Mouse (Mus musculus) midbrain, embryonic 15.5 days (tissue): ENCODE measurements around the gene Cirbp. TPM values are rescaled to one million over a fixed set of nuclear protein-coding genes. Genes with fewer than 3 reads are reported as not detected.

ENCODE experiments used
- ATAC-seq: fragments of 200-750 bp; cut with Nextera tagmentation; replicated peaks from 2 replicates; pipeline ENCODE4 v1.8.0; 2017; ENCODE audit warnings: moderate TSS enrichment
- H3K27ac ChIP-seq: fragments of 300-500 bp; sonication (generic); 2 replicates; pipeline ENCODE4 v1.5.1; 2015; ENCODE audit warnings: mild to moderate bottlenecking, inconsistent platforms
- H3K27me3 ChIP-seq: fragments of 300-500 bp; sonication (generic); replicated peaks from 2 replicates; pipeline ENCODE4 v1.6.1; 2015; ENCODE audit warnings: inconsistent platforms
- H3K36me3 ChIP-seq: fragments of 300-500 bp; sonication (generic); replicated peaks from 2 replicates; pipeline ENCODE4 v1.6.1; 2015; ENCODE audit warnings: inconsistent platforms
- H3K4me1 ChIP-seq: fragments of 300-500 bp; sonication (generic); 2 replicates; pipeline ENCODE4 v1.6.1; 2015; ENCODE audit warnings: inconsistent platforms
- H3K4me2 ChIP-seq: fragments of 300-500 bp; sonication (generic); 2 replicates; pipeline ENCODE4 v1.6.1; 2015; ENCODE audit warnings: inconsistent platforms, mild to moderate bottlenecking, moderate library complexity
- H3K4me3 ChIP-seq: fragments of 300-500 bp; sonication (generic); 2 replicates; pipeline ENCODE4 v1.5.1; 2015; ENCODE audit warnings: mild to moderate bottlenecking, inconsistent platforms
- H3K9ac ChIP-seq: fragments of 300-500 bp; sonication (generic); 2 replicates; pipeline ENCODE4 v1.6.1; 2015; ENCODE audit warnings: mild to moderate bottlenecking, inconsistent platforms
- H3K9me3 ChIP-seq: fragments of 300-500 bp; sonication (generic); 2 replicates; pipeline ENCODE4 v1.6.1; 2016; ENCODE audit warnings: inconsistent platforms
- WGBS: fragments of 180-500 bp; shearing (Covaris S2); methylation state at CpG from one replicate; pipeline ENCODE4 v1.1.7; 2015; ENCODE audit warnings: mixed read lengths; 5-methylcytosine and 5-hydroxymethylcytosine counted together
- polyA plus RNA-seq: library from polyadenylated mRNA; unstranded; fragments of >200 nt; fragmentation: Nextera tagmentation; extraction: Ambion mirVana; gene quantifications from 2 replicates; pipeline ENCODE4 v1.2.1, GENCODE M21; 2015

Cirbp gene
- 364 and 392 TPM in 2 replicates for polyA plus RNA-seq

- peak within 1 kb of the TSS; percentile 94 for H3K4me2 ChIP-seq
- no peaks in the 10 kb centered on the region for H3K9me3 ChIP-seq
- H3K9ac ChIP-seq, result peak within 1 kb of the TSS; percentile 71
- H3K4me1 ChIP-seq, result peaks cover 66% of the 10 kb centered on the region
- peaks cover 9% of the 10 kb centered on the region for H3K36me3 ChIP-seq
- 11% methylated on average over 20 of the region's 20 CpGs for WGBS
- peak within 1 kb of the TSS; percentile 100 for H3K27ac ChIP-seq
- H3K27me3 ChIP-seq, result no peaks in the 10 kb centered on the region
- ATAC-seq, result no peak
- H3K4me3 ChIP-seq, result peak within 1 kb of the TSS; percentile 94
Measured at GRCm38 (mm10) chr10:80165392-80166128, at the start of gene Cirbp. TSS of gene Cirbp (plus strand) at chr10:80165985.

- peaks cover 43% of the 10 kb centered on the region for H3K4me1 ChIP-seq
- peak overlapping the region; percentile 86 for H3K4me3 ChIP-seq
- no peaks in the 10 kb centered on the region for H3K9me3 ChIP-seq
- H3K4me2 ChIP-seq, result peak overlapping the region; percentile 92
- H3K27ac ChIP-seq, result no peak overlapping the region
- no peak for ATAC-seq
- H3K36me3 ChIP-seq, result no peaks in the 10 kb centered on the region
- H3K9ac ChIP-seq, result peak overlapping the region; percentile 82
- under 1% methylated on average over 27 of the region's 27 CpGs for WGBS
- H3K27me3 ChIP-seq, result no peaks in the 10 kb centered on the region
Measured at GRCm38 (mm10) chr10:80116563-80116926, 49.2 kb upstream of the Cirbp start.

- H3K4me1 ChIP-seq, result peaks cover 43% of the 10 kb centered on the region
- peak overlapping the region; percentile 82 for H3K9ac ChIP-seq
- 6% methylated on average over 30 of the region's 30 CpGs for WGBS
- H3K4me2 ChIP-seq, result peak overlapping the region; percentile 92
- no peaks in the 10 kb centered on the region for H3K27me3 ChIP-seq
- H3K9me3 ChIP-seq, result no peaks in the 10 kb centered on the region
- peak overlapping the region; percentile 13; the same call in 1 of the 2 replicates for H3K27ac ChIP-seq
- H3K36me3 ChIP-seq, result 0 out of 2 replicates have a peak, but pooled peaks cover 6% of the 10 kb centered on the region
- peak overlapping the region; percentile 86 for H3K4me3 ChIP-seq
- ATAC-seq, result no peak
Measured at GRCm38 (mm10) chr10:80116927-80117691, 48.7 kb upstream of the Cirbp start.

GRCm38 (mm10) chr10:80117736-80118135, 48.0 kb upstream of the Cirbp start:
- H3K27ac ChIP-seq, result no peak overlapping the region; the same call in 1 of the 2 replicates

GRCm38 (mm10) chr10:80118552-80118951, 47.2 kb upstream of the Cirbp start:
- WGBS, result 49% methylated on average over 6 of the region's 6 CpGs
- Histone ChIP-seq H3K4me1 (peaks cover 43% of the 10 kb centered on the region), H3K9me3 (no peaks in the 10 kb centered on the region), H3K36me3 (0 out of 2 replicates have a peak, but pooled peaks cover 7% of the 10 kb centered on the region), H3K27me3 (no peaks in the 10 kb centered on the region), H3K4me2 (peak overlapping the region; percentile 92), H3K9ac (peak overlapping the region; percentile 34; the same call in 1 of the 2 replicates), H3K27ac (no peak overlapping the region), H3K4me3 (peak overlapping the region; percentile 86; the same call in 1 of the 2 replicates)
- no peak for ATAC-seq

More at GRCm38 (mm10) chr10:80117736-80118135, 48.0 kb upstream of the Cirbp start:
- Histone ChIP-seq H3K4me2 (peak overlapping the region; percentile 92), H3K9ac (peak overlapping the region; percentile 33), H3K4me3 (peak overlapping the region; percentile 86), H3K4me1 (peaks cover 43% of the 10 kb centered on the region), H3K27me3 (no peaks in the 10 kb centered on the region), H3K9me3 (no peaks in the 10 kb centered on the region), H3K36me3 (0 out of 2 replicates have a peak, but pooled peaks cover 7% of the 10 kb centered on the region)
- no peak for ATAC-seq
- WGBS, result 73% methylated on average over 1 of the region's 1 CpGs

GRCm38 (mm10) chr10:80120146-80120545, 45.6 kb upstream of the Cirbp start:
- Histone ChIP-seq H3K4me2 (no peak overlapping the region), H3K9ac (peak overlapping the region; percentile 4; the same call in 1 of the 2 replicates), H3K36me3 (peaks cover 7% of the 10 kb centered on the region; the same call in 1 of the 2 replicates), H3K4me1 (peaks cover 37% of the 10 kb centered on the region), H3K27ac (no peak overlapping the region), H3K27me3 (no peaks in the 10 kb centered on the region), H3K9me3 (no peaks in the 10 kb centered on the region), H3K4me3 (no peak overlapping the region)
- WGBS, result 74% methylated on average over 2 of the region's 2 CpGs
- ATAC-seq, result no peak

GRCm38 (mm10) chr10:80121639-80122038, 44.1 kb upstream of the Cirbp start:
- Histone ChIP-seq H3K4me1 (peaks cover 34% of the 10 kb centered on the region), H3K4me2 (no peak overlapping the region), H3K27ac (no peak overlapping the region), H3K9me3 (no peaks in the 10 kb centered on the region), H3K9ac (no peak overlapping the region), H3K36me3 (peaks cover 17% of the 10 kb centered on the region), H3K4me3 (no peak overlapping the region), H3K27me3 (no peaks in the 10 kb centered on the region)
- ATAC-seq, result no peak
- WGBS, result 94% methylated on average over 2 of the region's 2 CpGs

- no peak for ATAC-seq
- H3K36me3 ChIP-seq, result peaks cover 38% of the 10 kb centered on the region
- no peak overlapping the region for H3K4me2 ChIP-seq
Measured at GRCm38 (mm10) chr10:80123932-80124562, 41.7 kb upstream of the Cirbp start.

GRCm38 (mm10) chr10:80127920-80128319, 37.9 kb upstream of the Cirbp start:
- H3K4me1 ChIP-seq, result peaks cover 14% of the 10 kb centered on the region
- no peak overlapping the region for H3K4me2 ChIP-seq
- H3K27ac ChIP-seq, result no peak overlapping the region
- H3K27me3 ChIP-seq, result no peaks in the 10 kb centered on the region
- H3K9me3 ChIP-seq, result no peaks in the 10 kb centered on the region
- 92% methylated on average over 8 of the region's 8 CpGs for WGBS
- no peak for ATAC-seq
- H3K36me3 ChIP-seq, result peaks cover 57% of the 10 kb centered on the region
- H3K9ac ChIP-seq, result no peak overlapping the region
- no peak overlapping the region for H3K4me3 ChIP-seq

More at GRCm38 (mm10) chr10:80123932-80124562, 41.7 kb upstream of the Cirbp start:
- Histone ChIP-seq H3K9ac (no peak overlapping the region), H3K4me1 (peaks cover 10% of the 10 kb centered on the region), H3K9me3 (no peaks in the 10 kb centered on the region), H3K27ac (no peak overlapping the region), H3K4me3 (no peak overlapping the region), H3K27me3 (no peaks in the 10 kb centered on the region)
- WGBS, result 92% methylated on average over 9 of the region's 9 CpGs

GRCm38 (mm10) chr10:80129846-80130245, 35.9 kb upstream of the Cirbp start:
- Histone ChIP-seq H3K9ac (no peak overlapping the region), H3K4me3 (no peak overlapping the region), H3K27ac (no peak overlapping the region), H3K36me3 (peaks cover 75% of the 10 kb centered on the region), H3K9me3 (no peaks in the 10 kb centered on the region), H3K4me2 (no peak overlapping the region), H3K4me1 (peaks cover 18% of the 10 kb centered on the region), H3K27me3 (no peaks in the 10 kb centered on the region)
- ATAC-seq, result no peak
- 96% methylated on average over 9 of the region's 9 CpGs for WGBS

- no peak overlapping the region for H3K4me2 ChIP-seq
- no peak for ATAC-seq
- H3K9me3 ChIP-seq, result no peaks in the 10 kb centered on the region
- H3K9ac ChIP-seq, result no peak overlapping the region
- H3K4me3 ChIP-seq, result no peak overlapping the region
- peak overlapping the region; percentile 2; the same call in 1 of the 2 replicates for H3K27ac ChIP-seq
- H3K27me3 ChIP-seq, result no peaks in the 10 kb centered on the region
- WGBS, result 85% methylated on average over 18 of the region's 18 CpGs
- peaks cover 18% of the 10 kb centered on the region for H3K4me1 ChIP-seq
- peaks cover 82% of the 10 kb centered on the region for H3K36me3 ChIP-seq
Measured at GRCm38 (mm10) chr10:80130403-80131031, 35.3 kb upstream of the Cirbp start.
